Mouse (Mus musculus) spleen, adult 12 weeks (tissue): ENCODE results near the gene Setd3.

Experiments used
- DNase-seq: peaks from one replicate; pipeline ENCODE4 v3.0.0; 2022; ENCODE audit warnings: low spot score

Gene Setd3

GRCm38 (mm10) chr12:108072907-108073306, 106.2 kb downstream of the Setd3 start:
- DNase-seq = no peak

GRCm38 (mm10) chr12:108070685-108071662, 108.1 kb downstream of the Setd3 start:
- DNase-seq = no peak

GRCm38 (mm10) chr12:108069504-108069903, 109.6 kb downstream of the Setd3 start:
- no peak for DNase-seq

- DNase-seq = no peak
These were observed 111.2 kb downstream of the Setd3 start for GRCm38 (mm10) chr12:108067811-108068375.

GRCm38 (mm10) chr12:108067231-108067630, 111.9 kb downstream of the Setd3 start:
- DNase-seq = no peak

- DNase-seq = no peak
These were observed 114.6 kb downstream of the Setd3 start for GRCm38 (mm10) chr12:108064396-108064998.

- DNase-seq = no peak
These were observed 115.1 kb downstream of the Setd3 start for GRCm38 (mm10) chr12:108063986-108064385.

- no peak for DNase-seq
These were observed 117.0 kb downstream of the Setd3 start for GRCm38 (mm10) chr12:108062137-108062536.

- no peak for DNase-seq
These were observed 117.5 kb downstream of the Setd3 start for GRCm38 (mm10) chr12:108061661-108062060.
